Mouse (Mus musculus): ENCODE data around the gene Ces2g.

- no peak for TF ChIP-seq CTCF (conservative IDR thresholded peaks at IDR 0.05; ENCODE audit: insufficient read depth, insufficient read length, low read depth, low read length)
- TF ChIP-seq POLR2A (IDR thresholded peaks at IDR 0.05; ENCODE audit: low read depth, low read length), result no peak
These were observed 14.5 kb upstream of the Ces2g start, which contains the start of gene Ces2f for GRCm38 (mm10) chr8:104947056-104947455.

Data from kidney, adult 2 months (tissue).